Mouse (Mus musculus) MEL (cell line): Measurements from ENCODE around the gene Ripply3. TPM values are rescaled to one million over a fixed set of nuclear protein-coding genes. Genes with fewer than 3 reads are reported as not detected.

ENCODE experiments used
- DNase-seq: peaks from one replicate; pipeline ENCODE4 v3.0.0; 2011; ENCODE audit warnings: low read depth, low spot score
- H3K27ac ChIP-seq: 2 replicates; pipeline ENCODE4 v1.5.1; 2012; ENCODE audit warnings: low read depth, mild to moderate bottlenecking, control low read depth, low read length, moderate library complexity; ENCODE audit not compliant: control insufficient read depth
- H3K27me3 ChIP-seq, 2 experiments: fragments of 150-350 bp in 1 of 2; sonication (generic) in 1 of 2; 2 replicates each; pipeline ENCODE4 v1.6.1; 2012; ENCODE audit warnings: low read length in 2 of 2, mild to moderate bottlenecking in 2 of 2, improper control_type of control experiment in 1 of 2, moderate library complexity in 1 of 2; ENCODE audit not compliant: insufficient read depth in 2 of 2, control insufficient read depth in 1 of 2
- H3K36me3 ChIP-seq, 2 experiments: 2 replicates each; pipeline ENCODE4 v1.6.1; 2012 to 2014; ENCODE audit warnings: low read length in 2 of 2, improper control_type of control experiment in 1 of 2, inconsistent platforms in 1 of 2, mild to moderate bottlenecking in 1 of 2; ENCODE audit not compliant: insufficient read depth in 2 of 2, control insufficient read depth in 1 of 2
- H3K4me1 ChIP-seq, 2 experiments: fragments of 150-350 bp in 1 of 2; sonication (generic) in 1 of 2; 2 replicates each; pipeline ENCODE4 v1.6.1; 2012; ENCODE audit warnings: low read length in 2 of 2, improper control_type of control experiment in 1 of 2, mild to moderate bottlenecking in 1 of 2; ENCODE audit not compliant: insufficient read depth in 2 of 2, control insufficient read depth in 1 of 2
- H3K4me3 ChIP-seq, 2 experiments: fragments of 150-350 bp in 1 of 2; sonication (generic) in 1 of 2; 2 replicates each; pipeline ENCODE4 v1.5.1; 2012; ENCODE audit warnings: low read depth in 2 of 2, low read length in 2 of 2, mild to moderate bottlenecking in 2 of 2, moderate library complexity in 2 of 2, control low read depth in 1 of 2, improper control_type of control experiment in 1 of 2; ENCODE audit not compliant: control insufficient read depth in 1 of 2, insufficient read depth in 1 of 2
- H3K79me2 ChIP-seq: 2 replicates; pipeline ENCODE4 v1.6.1; 2012; ENCODE audit warnings: mild to moderate bottlenecking, low read length, moderate library complexity; ENCODE audit not compliant: control insufficient read depth, poor library complexity, insufficient read depth
- H3K9ac ChIP-seq: 2 replicates; pipeline ENCODE4 v1.6.1; 2012; ENCODE audit warnings: low read depth, mild to moderate bottlenecking, control low read depth, low read length, moderate library complexity; ENCODE audit not compliant: control insufficient read depth, poor library complexity, severe bottlenecking
- H3K9me3 ChIP-seq: fragments of 150-350 bp; sonication (generic); replicated peaks from 2 replicates; pipeline ENCODE4 v1.6.1; 2012; ENCODE audit warnings: mild to moderate bottlenecking, low read length, improper control_type of control experiment, moderate library complexity; ENCODE audit not compliant: insufficient read depth
- BHLHE40 ChIP-seq: IDR thresholded peaks from 2 replicates; pipeline ENCODE4 v1.6.1; 2012; ENCODE audit warnings: low read depth, mild to moderate bottlenecking, inconsistent platforms, low read length, improper control_type of control experiment, borderline replicate concordance
- CHD1 ChIP-seq: IDR thresholded peaks from 2 replicates; pipeline ENCODE4 v1.6.1; 2012; ENCODE audit warnings: low read depth, mild to moderate bottlenecking, inconsistent platforms, low read length, improper control_type of control experiment
- CHD2 ChIP-seq: IDR thresholded peaks from 2 replicates; pipeline ENCODE4 v1.6.1; 2011; ENCODE audit warnings: low read length, improper control_type of control experiment
- E2F4 ChIP-seq: IDR thresholded peaks from 2 replicates; pipeline ENCODE4 v1.6.1; 2011; ENCODE audit warnings: low read depth, low read length, improper control_type of control experiment, borderline replicate concordance
- EP300 ChIP-seq, 2 experiments: IDR thresholded peaks; 2 replicates each; pipeline ENCODE4 v1.6.1; 2011; ENCODE audit warnings: improper control_type of control experiment in 2 of 2, low read length in 2 of 2, low read depth in 1 of 2, mild to moderate bottlenecking in 1 of 2
- GABPA ChIP-seq: IDR thresholded peaks from 2 replicates; pipeline ENCODE4 v1.6.1; 2012; ENCODE audit warnings: low read depth, mild to moderate bottlenecking, inconsistent platforms, low read length, improper control_type of control experiment, moderate library complexity
- GATA1 ChIP-seq: IDR thresholded peaks from 2 replicates; pipeline ENCODE4 v1.6.1; 2011; ENCODE audit warnings: low read depth, low read length, improper control_type of control experiment
- HCFC1 ChIP-seq: IDR thresholded peaks from 2 replicates; pipeline ENCODE4 v1.6.1; 2012; ENCODE audit warnings: low read depth, mild to moderate bottlenecking, inconsistent platforms, low read length, improper control_type of control experiment, moderate library complexity
- JUND ChIP-seq: IDR thresholded peaks from 2 replicates; pipeline ENCODE4 v1.6.1; 2011; ENCODE audit warnings: low read depth, mild to moderate bottlenecking, improper control_type of control experiment, low read length
- KAT2A ChIP-seq: conservative IDR thresholded peaks from 2 replicates; pipeline ENCODE4 v1.6.1; 2012; ENCODE audit warnings: low read depth, low read length, improper control_type of control experiment, inconsistent platforms
- MAFK ChIP-seq: IDR thresholded peaks from 2 replicates; pipeline ENCODE4 v1.6.1; 2011; ENCODE audit warnings: low read depth, mild to moderate bottlenecking, low read length, improper control_type of control experiment, borderline replicate concordance
- MAX ChIP-seq: IDR thresholded peaks from 2 replicates; pipeline ENCODE4 v1.6.1; 2011; ENCODE audit warnings: low read length, improper control_type of control experiment
- MAZ ChIP-seq: IDR thresholded peaks from 2 replicates; pipeline ENCODE4 v1.6.1; 2012; ENCODE audit warnings: low read depth, mild to moderate bottlenecking, inconsistent platforms, low read length, improper control_type of control experiment
- MEF2A ChIP-seq: IDR thresholded peaks from 2 replicates; pipeline ENCODE4 v1.6.1; 2014; ENCODE audit warnings: low read depth, mild to moderate bottlenecking, inconsistent platforms, low read length, improper control_type of control experiment; ENCODE audit not compliant: poor library complexity, insufficient replicate concordance, severe bottlenecking; ENCODE audit errors: extremely low read depth
- MYB ChIP-seq: IDR thresholded peaks from 2 replicates; pipeline ENCODE4 v1.6.1; 2011; ENCODE audit warnings: mild to moderate bottlenecking, low read depth, low read length, improper control_type of control experiment
- MYC ChIP-seq: IDR thresholded peaks from 2 replicates; pipeline ENCODE4 v1.6.1; 2011; ENCODE audit warnings: low read depth, mild to moderate bottlenecking, low read length, improper control_type of control experiment, moderate library complexity
- NELFE ChIP-seq: IDR thresholded peaks from 2 replicates; pipeline ENCODE4 v1.6.1; 2011; ENCODE audit warnings: low read depth, low read length, improper control_type of control experiment
- NRF1 ChIP-seq: IDR thresholded peaks from 2 replicates; pipeline ENCODE4 v1.6.1; 2014; ENCODE audit warnings: low read depth, mild to moderate bottlenecking, inconsistent platforms, low read length, improper control_type of control experiment, moderate library complexity; ENCODE audit not compliant: poor library complexity, insufficient read depth, severe bottlenecking
- POLR2A ChIP-seq, 2 experiments: IDR thresholded peaks; 2 replicates each; pipeline ENCODE4 v1.6.1; 2011 to 2012; ENCODE audit warnings: low read length in 2 of 2, mild to moderate bottlenecking in 2 of 2, control low read depth in 1 of 2, improper control_type of control experiment in 1 of 2, low read depth in 1 of 2, moderate library complexity in 1 of 2; ENCODE audit not compliant: control insufficient read depth in 1 of 2, insufficient read depth in 1 of 2, poor library complexity in 1 of 2
- POLR2AphosphoS2 ChIP-seq: IDR thresholded peaks from 2 replicates; pipeline ENCODE4 v1.6.1; 2011; ENCODE audit warnings: low read length, improper control_type of control experiment
- RAD21 ChIP-seq: IDR thresholded peaks from 2 replicates; pipeline ENCODE4 v1.6.1; 2011; ENCODE audit warnings: mild to moderate bottlenecking, low read depth, low read length, improper control_type of control experiment
- SIN3A ChIP-seq: IDR thresholded peaks from 2 replicates; pipeline ENCODE4 v1.6.1; 2012; ENCODE audit warnings: low read length, improper control_type of control experiment, inconsistent platforms
- SMC3 ChIP-seq: IDR thresholded peaks from 2 replicates; pipeline ENCODE4 v1.6.1; 2011; ENCODE audit warnings: low read depth, low read length, improper control_type of control experiment
- TAL1 ChIP-seq: IDR thresholded peaks from 2 replicates; pipeline ENCODE4 v1.6.1; 2012; ENCODE audit warnings: mild to moderate bottlenecking, inconsistent platforms, low read length, moderate library complexity, mixed read lengths
- TBP ChIP-seq: IDR thresholded peaks from 2 replicates; pipeline ENCODE4 v1.8.0; 2011; ENCODE audit warnings: low read depth, low read length, improper control_type of control experiment
- UBTF ChIP-seq: IDR thresholded peaks from 2 replicates; pipeline ENCODE4 v1.6.1; 2012; ENCODE audit warnings: low read depth, mild to moderate bottlenecking, inconsistent platforms, low read length, improper control_type of control experiment, moderate library complexity, borderline replicate concordance; ENCODE audit not compliant: insufficient read depth
- USF1 ChIP-seq: IDR thresholded peaks from 2 replicates; pipeline ENCODE4 v1.6.1; 2014; ENCODE audit warnings: low read depth, mild to moderate bottlenecking, inconsistent platforms, low read length, improper control_type of control experiment, moderate library complexity
- ZC3H11A ChIP-seq: IDR thresholded peaks from 2 replicates; pipeline ENCODE4 v1.6.1; 2012; ENCODE audit warnings: low read depth, mild to moderate bottlenecking, inconsistent platforms, low read length, improper control_type of control experiment
- ZKSCAN1 ChIP-seq: IDR thresholded peaks from 2 replicates; pipeline ENCODE4 v1.6.1; 2012; ENCODE audit warnings: low read depth, mild to moderate bottlenecking, inconsistent platforms, low read length, improper control_type of control experiment, moderate library complexity
- ZMIZ1 ChIP-seq: IDR thresholded peaks from 2 replicates; pipeline ENCODE4 v1.6.1; 2012; ENCODE audit warnings: low read depth, mild to moderate bottlenecking, inconsistent platforms, low read length, improper control_type of control experiment, moderate library complexity
- ZNF384 ChIP-seq: IDR thresholded peaks from 2 replicates; pipeline ENCODE4 v1.6.1; 2012; ENCODE audit warnings: low read depth, mild to moderate bottlenecking, inconsistent platforms, low read length, improper control_type of control experiment
- polyA plus RNA-seq, 2 experiments: library from polyadenylated mRNA; stranded (reverse) in 1 of 2; unstranded in 1 of 2; fragments of >175 nt in 1 of 2; fragments of >200 nt in 1 of 2; gene quantifications; 2 replicates each; pipeline versions ENCODE4 v1.2.1 to v1.2.4; 2012; ENCODE audit warnings: low replicate concordance in 2 of 2, low read depth in 1 of 2; ENCODE audit not compliant: insufficient read length in 2 of 2, insufficient read depth in 1 of 2, missing spikeins in 1 of 2
- total RNA-seq: library from RNA; depleted of rRNA; stranded (reverse); fragments of 300-350 nt; gene quantifications from 2 replicates; pipeline ENCODE4 v1.2.3, GENCODE M21; 2012

Ripply3 gene
- total and polyA plus RNA-seq, 3 experiments: 0.18 to 0.35 TPM; not detected in 1

DNA sequence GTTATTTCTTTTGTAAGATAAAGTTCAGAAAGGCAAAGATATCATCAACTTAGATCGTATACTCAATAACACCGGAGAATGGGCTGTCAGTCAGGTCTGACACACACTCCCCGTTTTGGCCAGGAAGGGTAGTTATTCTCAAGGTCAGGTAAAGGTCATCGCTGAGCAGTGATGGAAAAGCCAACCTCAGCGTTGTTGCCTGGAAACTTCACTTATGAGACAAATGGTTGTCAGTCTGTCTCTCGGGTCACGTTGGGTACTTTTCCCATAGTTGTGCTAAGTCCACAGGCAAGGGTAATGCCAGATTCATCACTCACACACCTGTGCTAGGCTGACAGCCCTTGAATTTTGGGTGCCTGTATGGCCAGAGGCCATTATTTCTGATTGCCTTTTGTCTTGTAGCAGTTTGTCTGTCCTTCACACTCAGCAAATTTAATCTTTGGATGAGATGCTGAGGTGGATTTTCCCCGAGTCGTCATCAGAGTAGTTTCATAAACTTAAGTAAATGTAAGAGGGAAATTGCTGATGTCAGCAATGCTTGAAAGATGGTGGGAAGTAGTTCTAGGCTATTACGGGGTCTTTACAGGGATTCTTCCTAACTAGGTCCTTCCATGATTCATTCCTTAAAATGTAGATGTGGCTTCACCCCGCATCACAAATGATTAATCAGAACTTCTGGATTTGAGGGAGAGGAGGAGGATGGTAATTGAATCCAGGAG lies 28.7 kb downstream of the Ripply3 start:
- DNase-seq: no peak
- H3K4me1 ChIP-seq: peaks cover 0 to 13% of the 10 kb centered on the region in 2 experiments; a peak in 2 of 4 replicates
- H3K36me3 ChIP-seq: peaks cover 0 to 6% of the 10 kb centered on the region in 2 experiments; a peak in 2 of 4 replicates
- H3K9ac ChIP-seq: no peak overlapping the region
- TF ChIP-seq EP300 (IDR thresholded peaks at IDR 0.05; ENCODE audit: low read depth in 1 of 2, low read length in 2 of 2) (no peak), MAFK (peak; percentile 76; the same call in 1 of the 2 replicates)
- TF ChIP-seq, all 39 proteins: peak for 1
- H3K79me2 ChIP-seq: no peaks in the 10 kb centered on the region
- H3K27ac ChIP-seq: no peak overlapping the region
- H3K4me3 ChIP-seq: no peak overlapping the region
- H3K9me3 ChIP-seq: no peaks in the 10 kb centered on the region
- H3K27me3 ChIP-seq: no peaks in the 10 kb centered on the region

GRCm38 (mm10) chr16:94358091-94358490 lies 29.9 kb downstream of the Ripply3 start:
- peak; percentile 55 for DNase-seq
- Histone ChIP-seq H3K9me3 (no peaks in the 10 kb centered on the region), H3K27ac (no peak overlapping the region), H3K79me2 (no peaks in the 10 kb centered on the region), H3K4me1 (peaks cover 0 to 18% of the 10 kb centered on the region in 2 experiments; a peak in 2 of 4 replicates), H3K36me3 (peaks cover 0 to 9% of the 10 kb centered on the region in 2 experiments; a peak in 2 of 4 replicates), H3K9ac (no peak overlapping the region), H3K27me3 (no peaks in the 10 kb centered on the region), H3K4me3 (no peak overlapping the region)
- TF ChIP-seq ZNF384 (no peak), KAT2A (no peak), MAFK (no peak), SMC3 (no peak), HCFC1 (no peak), GABPA (no peak), POLR2AphosphoS2 (no peak), MYB (no peak), ZMIZ1 (no peak), POLR2A (IDR thresholded peaks at IDR 0.05; ENCODE audit: control insufficient read depth in 1 of 2, insufficient read depth in 1 of 2, low read depth in 1 of 2, low read length in 2 of 2, poor library complexity in 1 of 2) (no peak), GATA1 (peak; percentile 65; the same call in 1 of the 2 replicates), MAZ (no peak), MYC (peak; percentile 48; the same call in 1 of the 2 replicates), BHLHE40 (no peak), UBTF (no peak), CHD2 (no peak), CHD1 (no peak), RAD21 (no peak), NRF1 (no peak), E2F4 (no peak), SIN3A (no peak), MAX (no peak), USF1 (no peak), TBP (no peak), JUND (no peak), MEF2A (no peak), ZKSCAN1 (no peak), EP300 (IDR thresholded peaks at IDR 0.05; ENCODE audit: low read depth in 1 of 2, low read length in 2 of 2) (peak; percentile 56 to 69), TAL1 (peak; percentile 88), ZC3H11A (no peak), NELFE (no peak)
